Mouse (Mus musculus) G1E (cell line): ENCODE measurements at regions not wholly inside any gene's neighbourhood (a gene's known extent, or its start where the extent isn't known, plus 50 kb on each side); places are given as distances from the start of the nearest gene placed in this dataset.

Experiments
- CTCF ChIP-seq: IDR thresholded peaks from 2 replicates; pipeline ENCODE4 v1.5.1; 2012; ENCODE audit warnings: low read depth, low read length, inconsistent platforms, mixed read lengths
- TAL1 ChIP-seq: conservative IDR thresholded peaks from 2 replicates; pipeline ENCODE4 v1.6.1; 2012; ENCODE audit warnings: low read depth, low read length, inconsistent platforms, mixed read lengths

DNA sequence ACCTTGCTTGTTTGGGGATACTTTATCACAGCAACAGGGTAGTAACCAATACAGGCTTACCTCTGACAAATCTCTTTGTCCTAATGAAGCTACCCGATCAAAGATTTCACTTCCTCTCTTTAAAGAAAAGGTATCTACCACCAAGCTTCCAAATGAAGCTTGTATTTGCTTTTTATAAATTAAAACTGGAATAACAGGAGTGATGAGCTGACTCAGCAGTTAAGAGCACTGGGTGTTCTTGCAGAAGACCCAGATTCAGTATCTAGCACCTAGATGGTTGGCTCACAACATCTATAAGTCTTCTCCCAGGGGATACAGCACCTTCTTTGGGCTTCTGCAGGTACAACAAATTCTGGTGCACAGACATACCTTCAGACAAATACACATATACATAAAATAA lies 453.2 kb downstream of the Ebf1 start:
- TF ChIP-seq CTCF (no peak), TAL1 (no peak)
